Mouse (Mus musculus) stomach, postnatal 0 days (tissue): ENCODE data around the gene Srsf6.

ENCODE experiments used
- CTCF ChIP-seq: IDR thresholded peaks from 2 replicates; pipeline ENCODE4 v1.5.1; 2016; ENCODE audit warnings: antibody characterized with exemption, low read depth, mild to moderate bottlenecking, moderate library complexity
- EP300 ChIP-seq: optimal IDR thresholded peaks from 2 replicates; pipeline ENCODE3; 2016; ENCODE audit warnings: antibody characterized with exemption

DNA sequence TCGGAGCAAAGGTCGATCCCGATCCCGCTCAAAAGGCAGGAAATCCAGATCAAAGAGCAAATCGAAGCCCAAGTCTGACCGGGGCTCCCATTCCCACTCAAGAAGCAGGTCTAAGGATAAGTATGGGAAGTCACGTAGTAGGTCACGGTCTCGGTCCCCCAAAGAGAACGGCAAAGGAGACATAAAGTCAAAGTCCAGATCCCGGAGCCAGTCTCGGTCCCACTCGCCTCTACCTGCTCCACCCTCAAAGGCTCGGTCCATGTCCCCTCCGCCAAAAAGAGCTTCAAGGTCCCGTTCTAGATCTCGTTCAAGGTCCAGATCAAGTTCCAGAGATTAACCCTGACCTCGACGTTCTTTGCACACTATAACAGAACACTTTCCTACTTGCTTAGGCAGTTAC lies 3.1 kb downstream of the Srsf6 start:
- TF ChIP-seq CTCF (no peak), EP300 (no peak)
